Mouse (Mus musculus) stomach, postnatal 0 days (tissue): ENCODE measurements at regions not wholly inside any gene's neighbourhood (a gene's known extent, or its start where the extent isn't known, plus 50 kb on each side); places are given as distances from the start of the nearest gene placed in this dataset.

Experiments used
- ATAC-seq: fragments of 200-750 bp; cut with Nextera tagmentation; 2 replicates; pipeline ENCODE4 v1.8.0; 2017; ENCODE audit not compliant: low FRiP score, low TSS enrichment
- DNase-seq: peaks from one replicate; pipeline ENCODE4 v3.0.0-alpha.2; 2016; ENCODE audit warnings: low spot score
- H3K27ac ChIP-seq: fragments of 300-500 bp; sonication (generic); replicated peaks from 2 replicates; pipeline ENCODE4 v1.5.1; 2014; ENCODE audit warnings: mild to moderate bottlenecking, control low read depth
- H3K27me3 ChIP-seq: fragments of 300-500 bp; sonication (generic); 2 replicates; pipeline ENCODE4 v1.6.1; 2014; ENCODE audit warnings: low read length; ENCODE audit not compliant: control insufficient read depth, insufficient read depth
- H3K36me3 ChIP-seq: fragments of 300-500 bp; sonication (generic); 2 replicates; pipeline ENCODE4 v1.6.1; 2014; ENCODE audit warnings: low read length, mixed read lengths; ENCODE audit not compliant: control insufficient read depth, insufficient read depth
- H3K4me1 ChIP-seq: fragments of 300-500 bp; sonication (generic); replicated peaks from 2 replicates; pipeline ENCODE4 v1.6.1; 2014; ENCODE audit warnings: antibody characterized with exemption; ENCODE audit not compliant: control insufficient read depth, insufficient read depth
- H3K4me2 ChIP-seq: fragments of 300-500 bp; sonication (generic); replicated peaks from 2 replicates; pipeline ENCODE4 v1.6.1; 2014; ENCODE audit warnings: low read depth, mild to moderate bottlenecking, control low read depth, moderate library complexity
- H3K4me3 ChIP-seq: fragments of 300-500 bp; sonication (generic); 2 replicates; pipeline ENCODE4 v1.5.1; 2014; ENCODE audit warnings: low read depth, low read length, control low read depth
- H3K9ac ChIP-seq: fragments of 300-500 bp; sonication (generic); 2 replicates; pipeline ENCODE4 v1.6.1; 2014; ENCODE audit warnings: mild to moderate bottlenecking, low read length, control low read depth, mixed read lengths
- H3K9me3 ChIP-seq: fragments of 300-500 bp; sonication (generic); 2 replicates; pipeline ENCODE4 v1.6.1; 2016; ENCODE audit warnings: low read length; ENCODE audit not compliant: control insufficient read depth
- CTCF ChIP-seq: IDR thresholded peaks from 2 replicates; pipeline ENCODE4 v1.5.1; 2016; ENCODE audit warnings: antibody characterized with exemption, low read depth, mild to moderate bottlenecking, moderate library complexity
- EP300 ChIP-seq: optimal IDR thresholded peaks from 2 replicates; pipeline ENCODE3; 2016; ENCODE audit warnings: antibody characterized with exemption
- WGBS: fragments of 180-500 bp; shearing (Covaris S2); extraction: QIAGEN DNeasy Blood & Tissue Kit; methylation state at CpG from one replicate; pipeline ENCODE4 v1.1.7; 2014; 5-methylcytosine and 5-hydroxymethylcytosine counted together

DNA sequence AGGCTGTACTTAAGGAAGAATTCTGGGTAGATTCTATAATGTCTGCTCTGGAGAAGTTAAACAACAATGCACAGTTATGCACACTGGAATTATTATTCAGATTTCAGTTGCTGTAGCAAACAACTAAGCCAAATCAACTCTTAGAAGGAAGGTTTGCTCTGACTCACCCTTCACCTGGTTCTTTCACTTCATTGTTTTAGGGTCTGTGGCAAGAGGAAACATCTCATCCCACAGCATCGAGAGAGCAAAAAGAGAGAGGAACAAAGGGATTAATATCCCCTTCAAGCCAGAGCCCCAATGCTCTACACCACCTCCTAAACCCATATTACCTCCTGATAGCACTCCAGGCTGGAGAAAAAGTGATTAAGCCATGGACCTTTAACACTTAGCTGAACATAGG is 373.4 kb upstream of the Meis1 start:
- no peaks in the 10 kb centered on the region for H3K36me3 ChIP-seq
- no peaks in the 10 kb centered on the region for H3K9me3 ChIP-seq
- no peak overlapping the region for H3K4me3 ChIP-seq
- H3K4me2 ChIP-seq: no peak overlapping the region
- H3K27ac ChIP-seq: no peak overlapping the region
- DNase-seq (no peak), ATAC-seq (no peak)
- TF ChIP-seq EP300 (no peak), CTCF (no peak)
- no peak overlapping the region for H3K9ac ChIP-seq
- H3K27me3 ChIP-seq: no peaks in the 10 kb centered on the region
- WGBS: 83% methylated on average over 1 of the region's 1 CpGs
- H3K4me1 ChIP-seq: no peaks in the 10 kb centered on the region

DNA sequence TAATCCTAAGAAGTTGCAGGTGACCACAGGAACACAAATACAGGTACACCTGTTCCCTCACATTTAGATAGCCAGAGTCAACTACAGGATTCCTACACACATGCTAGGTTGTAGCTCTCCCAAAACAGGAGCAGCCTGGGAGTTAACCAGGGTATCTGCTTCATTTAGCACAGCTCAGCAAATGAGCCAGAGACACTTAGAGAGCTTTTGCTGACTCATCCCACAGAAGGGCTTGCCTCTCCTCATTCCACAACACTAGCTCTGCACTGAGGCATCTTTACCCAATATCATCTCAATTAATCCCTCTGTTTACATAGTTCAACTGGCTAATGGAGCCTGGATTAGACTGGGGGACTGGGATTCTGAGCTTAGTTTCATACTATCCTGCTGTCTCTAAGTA is 375.6 kb upstream of the Meis1 start:
- no peak overlapping the region for H3K4me2 ChIP-seq
- H3K9ac ChIP-seq: no peak overlapping the region
- no peaks in the 10 kb centered on the region for H3K9me3 ChIP-seq
- TF ChIP-seq EP300 (no peak), CTCF (no peak)
- no peak overlapping the region for H3K27ac ChIP-seq
- no peaks in the 10 kb centered on the region for H3K27me3 ChIP-seq
- H3K36me3 ChIP-seq: no peaks in the 10 kb centered on the region
- DNase-seq: no peak
- peak; percentile 42; the same call in 1 of the 2 replicates for ATAC-seq
- H3K4me3 ChIP-seq: no peak overlapping the region
- no peaks in the 10 kb centered on the region for H3K4me1 ChIP-seq

DNA sequence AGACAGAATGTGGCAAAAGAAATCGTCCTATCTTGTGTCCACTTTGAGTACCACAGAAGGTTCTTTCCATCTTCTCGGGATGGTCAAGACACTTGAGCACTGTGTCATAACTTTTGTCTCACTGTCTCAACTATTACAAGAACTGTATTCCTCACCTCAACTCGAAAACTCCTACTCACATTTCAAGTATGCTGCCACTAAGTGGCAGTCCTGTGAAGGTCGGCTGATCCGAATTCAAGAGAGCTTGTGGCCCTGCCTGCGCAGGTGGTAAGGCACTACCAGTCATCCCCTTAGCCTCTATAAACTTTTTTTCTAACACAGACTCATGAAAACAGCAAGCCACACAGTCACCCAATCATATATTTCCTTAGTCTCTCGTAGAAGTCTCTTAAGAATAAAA is 381.6 kb upstream of the Meis1 start:
- no peak for ATAC-seq
- 83% methylated on average over 7 of the region's 7 CpGs for WGBS
- Histone ChIP-seq H3K4me1 (no peaks in the 10 kb centered on the region), H3K27ac (no peak overlapping the region), H3K4me2 (no peak overlapping the region), H3K9me3 (no peaks in the 10 kb centered on the region), H3K4me3 (no peak overlapping the region), H3K36me3 (no peaks in the 10 kb centered on the region), H3K27me3 (no peaks in the 10 kb centered on the region), H3K9ac (no peak overlapping the region)
- TF ChIP-seq CTCF (peak; percentile 12; the same call in 1 of the 2 replicates), EP300 (no peak)
- DNase-seq: no peak

- Histone ChIP-seq H3K9me3 (no peaks in the 10 kb centered on the region), H3K9ac (no peak overlapping the region), H3K27ac (no peak overlapping the region), H3K36me3 (no peaks in the 10 kb centered on the region), H3K4me1 (no peaks in the 10 kb centered on the region), H3K27me3 (no peaks in the 10 kb centered on the region), H3K4me2 (no peak overlapping the region), H3K4me3 (no peak overlapping the region)
- 77% methylated on average over 2 of the region's 2 CpGs for WGBS
- no peak for ATAC-seq
- TF ChIP-seq EP300: no peak
- TF ChIP-seq CTCF: peak; percentile 41
- no peak for DNase-seq
Measured at GRCm38 (mm10) chr11:19420143-19420542, 401.4 kb upstream of the Meis1 start.

- H3K4me1 ChIP-seq: no peaks in the 10 kb centered on the region
- DNase-seq: no peak
- no peak overlapping the region for H3K27ac ChIP-seq
- no peak for TF ChIP-seq CTCF
- no peak for TF ChIP-seq EP300
- no peak overlapping the region for H3K9ac ChIP-seq
- no peak overlapping the region for H3K4me2 ChIP-seq
- ATAC-seq: no peak
- H3K9me3 ChIP-seq: no peaks in the 10 kb centered on the region
- no peak overlapping the region for H3K4me3 ChIP-seq
- no peaks in the 10 kb centered on the region for H3K36me3 ChIP-seq
- H3K27me3 ChIP-seq: no peaks in the 10 kb centered on the region
Measured at GRCm38 (mm10) chr11:19423268-19423667, 404.5 kb upstream of the Meis1 start.

GRCm38 (mm10) chr11:19423841-19424815 is 405.3 kb upstream of the Meis1 start:
- no peaks in the 10 kb centered on the region for H3K9me3 ChIP-seq
- no peak overlapping the region for H3K27ac ChIP-seq
- no peaks in the 10 kb centered on the region for H3K36me3 ChIP-seq
- no peaks in the 10 kb centered on the region for H3K4me1 ChIP-seq
- no peaks in the 10 kb centered on the region for H3K27me3 ChIP-seq
- no peak for DNase-seq
- no peak for ATAC-seq
- TF ChIP-seq CTCF (no peak), EP300 (no peak)
- H3K9ac ChIP-seq: no peak overlapping the region
- 46% methylated on average over 20 of the region's 20 CpGs for WGBS
- H3K4me3 ChIP-seq: no peak overlapping the region
- H3K4me2 ChIP-seq: peak overlapping the region; percentile 28
